Mouse (Mus musculus) left cerebral cortex, adult 9 months (tissue): ENCODE data around the gene Vmn2r40.
"Not testable (repeated sequence)": the region's sequence is repeated elsewhere in the genome, so short reads cannot be mapped to it uniquely, and the experiment has no call there.

ENCODE experiments used
- DNase-seq, 2 experiments: peaks; one replicate each; pipeline ENCODE4 v3.0.0; 2022; ENCODE audit warnings: low spot score in 2 of 2

Gene Vmn2r40

DNA sequence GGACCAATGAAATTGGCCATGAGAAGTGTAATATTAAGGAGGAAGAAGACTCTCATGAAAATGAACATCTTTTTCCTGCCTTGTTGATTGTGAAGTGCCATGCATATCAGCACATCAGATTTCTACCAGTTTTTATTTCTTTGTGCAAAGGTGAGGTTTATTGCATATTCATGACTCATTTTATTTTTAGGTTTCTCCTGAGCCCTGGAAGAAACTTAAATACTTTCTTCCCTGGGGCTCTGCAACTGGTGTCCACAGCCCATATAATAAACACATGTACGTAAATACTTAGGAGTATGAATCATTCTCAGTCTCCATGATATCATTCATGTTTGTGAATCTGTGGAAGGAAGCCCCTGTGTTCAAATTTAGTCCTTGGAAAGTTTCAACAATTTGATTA, at the start of gene Vmn2r40:
Vmn2r40 (minus strand) TSS at position 101 of the 400 bp plus-strand sequence.
- not testable (repeated sequence) for DNase-seq
